In genomic region chr8:120538397-120539240, GRCm38 (mm10) we compare ENCODE assay signal across 8 mouse cellular contexts. TPM values are rescaled to one million over a fixed set of nuclear protein-coding genes. Genes with fewer than 3 reads are reported as not detected.
DNase-seq lines count a peak whose midpoint lies in the region; TF ChIP-seq lines count a peak whose summit lies in the region.

No protein-coding gene starts in this region.

- H3K9ac ChIP-seq in ES-Bruce4 (ENCODE audit: low read depth, poor library complexity, severe bottlenecking) = peak overlapping the region; percentile 96

- intact Hi-C loops in heart, postnatal 25 days (cut with DNase I) = loop anchor here (5.0 kb wide), 1 partner anchor 211 kb away; no protein-coding TSS in a partner anchor

- H3K4me3 ChIP-seq in ES-Bruce4 (ENCODE audit: low read depth, low read length) = peak overlapping the region; percentile 75
- H3K4me3 ChIP-seq in brown adipose tissue, adult 24 weeks (ENCODE audit: insufficient read depth, low read depth, low read length) = peak overlapping the region; percentile 67
- peak overlapping the region; percentile 82 for H3K4me3 ChIP-seq in forebrain, embryonic 10.5 days

- under 1% methylated on average over 37 of the region's 37 CpGs for WGBS in forebrain, embryonic 10.5 days

- TF ChIP-seq CTCF in ES-Bruce4 (IDR thresholded peaks at IDR 0.05; ENCODE audit: low read depth, low read length) = peak; percentile 52

- no peaks in the 10 kb centered on the region for H3K36me3 ChIP-seq in ES-Bruce4 (ENCODE audit: control insufficient read depth, insufficient read depth, low read length, poor library complexity, severe bottlenecking)
- no peaks in the 10 kb centered on the region for H3K36me3 ChIP-seq in forebrain, embryonic 10.5 days (replicated peaks)

- no peaks in the 10 kb centered on the region for H3K27me3 ChIP-seq in ES-Bruce4 (ENCODE audit: control insufficient read depth, insufficient read depth, low read length, poor library complexity, severe bottlenecking)
- H3K27me3 ChIP-seq in forebrain, embryonic 10.5 days (ENCODE audit: poor library complexity, severe bottlenecking) = peaks cover 71% of the 10 kb centered on the region

- DNase-seq in forebrain, embryonic 10.5 days (ENCODE audit: extremely low spot score, low spot score) = peak; percentile 81
- peak; percentile 50 for DNase-seq in heart, postnatal 25 days (ENCODE audit: low spot score)
- peak; percentile 65 to 74 for DNase-seq in layer of hippocampus, postnatal 10 days (ENCODE audit: low spot score in 2 of 2)
- peak; percentile 93 for DNase-seq in lung, postnatal 36 days
- peak; percentile 83 for DNase-seq in right cerebral cortex, adult 18-20 months
- peak; percentile 84 to 89 for DNase-seq in urinary bladder, adult 18-20 months (ENCODE audit: low spot score in 2 of 2)

- H3K27ac ChIP-seq in ES-Bruce4 (ENCODE audit: insufficient read depth, low read length) = peak overlapping the region; percentile 42
- peak overlapping the region; percentile 60 for H3K27ac ChIP-seq in brown adipose tissue, adult 24 weeks (replicated peaks; ENCODE audit: low read depth, low read length)
- H3K27ac ChIP-seq in forebrain, embryonic 10.5 days = peak overlapping the region; percentile 96

- TF ChIP-seq POLR2A in ES-Bruce4 (IDR thresholded peaks at IDR 0.05; ENCODE audit: insufficient read depth, low read length) = no peak

- 0 out of 2 replicates have a peak, but pooled peaks have one; percentile 49 for TF ChIP-seq EP300 in ES-Bruce4 (IDR thresholded peaks at IDR 0.05; ENCODE audit: insufficient read depth, low read depth, low read length)

- H3K4me1 ChIP-seq in ES-Bruce4 (ENCODE audit: control insufficient read depth, insufficient read depth, low read length) = peaks cover 21% of the 10 kb centered on the region
- peaks cover 33% of the 10 kb centered on the region for H3K4me1 ChIP-seq in brown adipose tissue, adult 24 weeks (ENCODE audit: control insufficient read depth, insufficient read depth, insufficient read length, low read length)
- peaks cover 98% of the 10 kb centered on the region for H3K4me1 ChIP-seq in forebrain, embryonic 10.5 days

- H3K9me3 ChIP-seq in ES-Bruce4 (replicated peaks; ENCODE audit: control insufficient read depth, insufficient read depth, low read length, poor library complexity, severe bottlenecking) = no peaks in the 10 kb centered on the region
- H3K9me3 ChIP-seq in forebrain, embryonic 10.5 days = no peaks in the 10 kb centered on the region

RNA-seq across cellular contexts. Expression of gene Gins2, which starts 50.5 kb away (rescaled TPM):
- 51.3 and 52.0 TPM in 2 replicates for polyA plus RNA-seq in ES-Bruce4 (2011; ENCODE audit: insufficient read depth, insufficient read length, low read depth, missing spikeins)
- 5.4 and 6.5 TPM in 2 replicates for polyA plus RNA-seq in brown adipose tissue, adult 24 weeks (2012; ENCODE audit: insufficient read depth, insufficient read length, missing spikeins)
- 154 and 158 TPM in 2 replicates for polyA plus RNA-seq in forebrain, embryonic 10.5 days (2016; fragmentation: Nextera tagmentation; extraction: Ambion mirVana)
- total RNA-seq in heart, postnatal 25 days (2021) = 1 to 10 TPM; 1.2 to 1.5 TPM
- 1 to 10 TPM; 2.5 to 4.2 TPM for total RNA-seq in layer of hippocampus, postnatal 10 days (2021)

Comparison
In these comparisons a context has a peak if more than half of its experiments do, and no peak if none do; other contexts are left out.
1. Peak in every context shown above with its lines: DNase-seq, H3K4me3 ChIP-seq and H3K27ac ChIP-seq.
2. H3K27ac ChIP-seq: peak in every context shown above with its lines; median percentile 96 in forebrain, embryonic 10.5 days; 60 in brown adipose tissue, adult 24 weeks; 42 in ES-Bruce4.